Mouse (Mus musculus): ENCODE results near the gene Clcn1.

Gene Clcn1

DNA sequence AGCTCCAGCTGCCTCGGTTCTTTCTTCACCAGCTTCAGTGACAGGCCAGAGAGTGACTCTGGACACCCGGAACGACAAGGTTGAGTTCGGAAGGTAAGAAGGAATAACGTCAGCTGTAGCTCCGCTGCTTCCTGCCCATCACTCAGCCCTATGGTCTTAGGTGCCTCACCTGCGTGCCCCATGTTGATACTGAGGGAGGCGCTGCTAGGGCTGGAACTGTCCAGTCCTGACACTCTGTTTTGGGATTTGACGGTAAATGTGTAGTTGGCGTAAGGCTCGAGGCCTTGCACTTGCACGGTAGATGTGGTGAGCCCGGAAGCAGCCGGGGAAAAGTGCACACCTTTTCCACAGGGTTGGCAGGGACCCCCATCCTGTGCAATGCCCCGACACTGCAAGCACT lies 78.1 kb downstream of the Clcn1 start:
- no peak for DNase-seq (ENCODE audit: low spot score in 2 of 2)

DNA sequence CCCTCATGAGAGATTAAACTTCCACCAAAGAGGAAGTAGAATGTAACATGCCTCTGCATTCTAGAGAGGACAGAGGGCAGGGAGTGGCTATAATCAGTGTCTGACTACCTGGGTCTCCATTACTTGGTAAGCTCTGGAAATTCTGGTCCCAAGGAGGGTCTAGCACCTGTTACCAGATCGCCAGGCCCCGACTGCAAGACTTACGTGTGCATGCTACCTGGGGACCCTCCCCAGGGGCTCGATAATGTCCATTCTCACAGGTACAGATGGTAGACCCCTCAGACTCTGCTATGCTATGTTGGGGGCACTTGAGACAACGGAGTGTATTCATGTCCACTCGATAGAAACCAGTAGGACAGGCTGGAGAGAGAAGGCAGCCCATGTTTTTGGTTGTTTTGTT lies 78.7 kb downstream of the Clcn1 start:
- no peak for DNase-seq (ENCODE audit: low spot score in 2 of 2)

All from urinary bladder, postnatal 4 days (tissue).